Mouse (Mus musculus): ENCODE measurements around the gene Fam229a. TPM values are rescaled to one million over a fixed set of nuclear protein-coding genes. Genes with fewer than 3 reads are reported as not detected.

Gene Fam229a
- 1.9 TPM for total RNA-seq (2023)

GRCm38 (mm10) chr4:129490972-129491880 lies at the start of gene Fam229a, which contains the start of gene Tssk3:
Gene Fam229a (plus strand): TSS chr4:129491190.
Gene Tssk3 (minus strand): TSS chr4:129491022.

GRCm38 (mm10) chr4:129461183-129461960 lies 29.6 kb upstream of the Fam229a start, which contains the start of gene Bsdc1:
Gene Bsdc1 (plus strand): TSS chr4:129461581.

DNA sequence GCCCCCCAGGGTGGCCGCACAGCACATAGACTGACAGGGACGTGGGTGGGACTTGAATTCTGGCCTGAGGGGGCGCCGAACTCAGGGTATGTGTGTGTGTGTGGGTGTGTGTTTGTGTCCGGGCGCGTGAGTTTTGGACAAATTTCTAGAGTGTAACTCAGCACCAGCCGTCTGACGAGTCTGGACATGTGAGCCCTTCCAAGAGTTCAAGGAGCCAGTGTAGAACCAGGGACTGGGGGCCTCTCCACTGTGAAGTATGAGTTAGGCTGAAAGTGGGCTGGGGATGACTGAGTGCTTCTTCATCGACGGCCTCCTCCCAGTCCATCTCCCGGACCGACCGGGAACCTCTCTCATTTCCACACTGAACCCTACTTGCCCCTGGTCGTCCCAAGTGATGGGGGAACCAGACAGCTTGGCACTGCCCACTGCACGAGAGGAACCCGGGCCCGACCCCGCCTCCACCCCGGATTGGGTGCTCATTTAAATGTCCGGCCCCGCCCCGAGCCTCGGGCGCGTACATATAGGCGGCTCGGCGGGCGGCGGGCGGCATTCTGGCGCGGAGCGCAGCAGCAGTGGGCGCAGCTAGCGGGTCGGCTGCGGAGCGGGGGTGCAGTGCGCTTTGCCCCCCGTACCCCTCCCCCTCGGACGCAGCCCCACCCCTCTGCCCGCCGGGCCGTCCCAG lies 22.2 kb downstream of the Fam229a start, which contains the start of gene Marcksl1:
Marcksl1 (plus strand) TSS at position 496 of the 682 bp plus-strand sequence.

Other genes starting within 250 kb of the Fam229a start
- 1.0 TPM for gene C77080, start 229.8 kb upstream of the Fam229a start, total RNA-seq (2023)
- gene Sync, start 203.6 kb upstream of the Fam229a start, total RNA-seq (2023): not detected
- gene Rbbp4, start 155.8 kb upstream of the Fam229a start, total RNA-seq (2023): 168 TPM
- gene Zbtb8os, start 155.5 kb upstream of the Fam229a start, total RNA-seq (2023): 35.2 TPM
- gene Zbtb8a, start 113.1 kb upstream of the Fam229a start, total RNA-seq (2023): 1.8 TPM
- gene Zbtb8b, start 50.3 kb upstream of the Fam229a start, total RNA-seq (2023): not detected
- gene Bsdc1, start 29.6 kb upstream of the Fam229a start, total RNA-seq (2023): 163 TPM
- not detected for gene Tssk3, start 168 bp upstream of the Fam229a start, total RNA-seq (2023)
- 19.7 TPM for gene Marcksl1, start 22.4 kb downstream of the Fam229a start, total RNA-seq (2023)
- 127 TPM for gene Hdac1, start 51.5 kb downstream of the Fam229a start, total RNA-seq (2023)
- gene Lck, start 82.5 kb downstream of the Fam229a start, total RNA-seq (2023): 749 TPM
- 1.2 TPM for gene Fam167b, start 87.4 kb downstream of the Fam229a start, total RNA-seq (2023)
- gene Eif3i, start 109.5 kb downstream of the Fam229a start, total RNA-seq (2023): 173 TPM
- 173 TPM for gene Tmem234, start 109.5 kb downstream of the Fam229a start, total RNA-seq (2023)
- gene Dcdc2b, start 123.1 kb downstream of the Fam229a start, total RNA-seq (2023): 3.7 TPM
- 17.3 TPM for gene Iqcc, start 127.9 kb downstream of the Fam229a start, total RNA-seq (2023)
- gene Ccdc28b, start 132.8 kb downstream of the Fam229a start, total RNA-seq (2023): 6.2 TPM
- 63.2 TPM for gene Txlna, start 149.9 kb downstream of the Fam229a start, total RNA-seq (2023)
- gene Kpna6, start 181.6 kb downstream of the Fam229a start, total RNA-seq (2023): 31.4 TPM
- gene Tmem39b, start 205.6 kb downstream of the Fam229a start, total RNA-seq (2023): 13.0 TPM